Mouse (Mus musculus) bone marrow, adult 2 months (tissue): ENCODE measurements around the gene Lgi4.
A peak's percentile ranks its signal among the peaks of the same experiment; 100 is the strongest.

Experiments used
- CTCF ChIP-seq: fragments of 200-500 bp; IDR thresholded peaks from 2 replicates; pipeline ENCODE4 v1.5.1; 2011; ENCODE audit warnings: low read length, control low read depth; ENCODE audit not compliant: control insufficient read depth, insufficient read depth
- POLR2A ChIP-seq: fragments of 200-500 bp; IDR thresholded peaks from 2 replicates; pipeline ENCODE4 v1.6.1; 2011; ENCODE audit warnings: low read depth, mild to moderate bottlenecking, control low read depth, low read length, borderline replicate concordance; ENCODE audit not compliant: control insufficient read depth

DNA sequence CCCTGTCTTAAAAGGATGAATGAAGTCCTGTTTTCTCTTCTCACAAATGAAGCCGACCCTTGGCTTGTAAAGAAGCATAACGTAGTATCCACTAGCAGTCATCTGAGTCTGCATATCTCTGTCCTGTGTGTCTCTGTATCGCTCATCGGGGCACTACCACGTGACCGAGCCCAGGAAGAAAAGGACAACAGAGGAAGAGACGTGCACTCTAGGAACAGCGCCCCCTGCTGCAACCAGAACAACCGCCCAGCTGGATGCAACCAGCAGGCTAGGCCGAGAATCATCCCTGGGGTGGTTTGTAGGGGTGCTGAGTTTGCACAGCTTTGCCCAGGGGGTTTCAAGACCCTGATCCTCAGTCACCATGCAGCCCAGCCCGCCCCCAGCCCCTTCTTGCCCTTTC lies 24.4 kb upstream of the Lgi4 start:
- peak; percentile 79 for TF ChIP-seq CTCF
- TF ChIP-seq POLR2A = 0 out of 2 replicates have a peak, but pooled peaks have one; percentile 4
